Mouse (Mus musculus) kidney, postnatal 0 days (tissue): ENCODE data around the gene Gapdh. TPM values are rescaled to one million over a fixed set of nuclear protein-coding genes. Genes with fewer than 3 reads are reported as not detected.

Experiments used
- ATAC-seq: fragments of 200-750 bp; cut with Nextera tagmentation; replicated peaks from 2 replicates; pipeline ENCODE4 v1.8.0; 2017; ENCODE audit warnings: low read depth, moderate number of reproducible peaks, moderate TSS enrichment, moderate library complexity; ENCODE audit not compliant: low FRiP score
- DNase-seq: peaks from one replicate; pipeline ENCODE4 v3.0.0-alpha.2; 2016; ENCODE audit warnings: low spot score
- H3K27ac ChIP-seq: fragments of 300-500 bp; sonication (generic); 2 replicates; pipeline ENCODE4 v1.5.1; 2014; ENCODE audit warnings: mild to moderate bottlenecking
- H3K27me3 ChIP-seq: fragments of 300-500 bp; sonication (generic); 2 replicates; pipeline ENCODE4 v1.6.1; 2014; ENCODE audit warnings: low read length, mixed read lengths; ENCODE audit not compliant: insufficient read depth
- H3K36me3 ChIP-seq: fragments of 300-500 bp; sonication (generic); 2 replicates; pipeline ENCODE4 v1.6.1; 2014; ENCODE audit warnings: low read length, mixed read lengths; ENCODE audit not compliant: insufficient read depth
- H3K4me1 ChIP-seq: fragments of 300-500 bp; sonication (generic); replicated peaks from 2 replicates; pipeline ENCODE4 v1.6.1; 2014; ENCODE audit warnings: antibody characterized with exemption, low read length, mixed read lengths; ENCODE audit not compliant: insufficient read depth
- H3K4me2 ChIP-seq: fragments of 300-500 bp; sonication (generic); 2 replicates; pipeline ENCODE4 v1.6.1; 2014; ENCODE audit warnings: mild to moderate bottlenecking, low read length, moderate library complexity, mixed read lengths
- H3K4me3 ChIP-seq: fragments of 300-500 bp; sonication (generic); replicated peaks from 2 replicates; pipeline ENCODE4 v1.5.1; 2014; ENCODE audit warnings: low read depth, low read length
- H3K9ac ChIP-seq: fragments of 300-500 bp; sonication (generic); 2 replicates; pipeline ENCODE4 v1.6.1; 2014; ENCODE audit warnings: low read depth, low read length
- H3K9me3 ChIP-seq: fragments of 300-500 bp; sonication (generic); replicated peaks from 2 replicates; pipeline ENCODE4 v1.6.1; 2016; ENCODE audit warnings: low read length, inconsistent platforms, mixed read lengths
- CTCF ChIP-seq: IDR thresholded peaks from 2 replicates; pipeline ENCODE4 v1.5.1; 2016; ENCODE audit warnings: antibody characterized with exemption, low read depth, mild to moderate bottlenecking, moderate library complexity
- WGBS: fragments of 180-500 bp; shearing (Covaris S2); extraction: QIAGEN DNeasy Blood & Tissue Kit; methylation state at CpG from one replicate; pipeline ENCODE4 v1.1.7; 2014; 5-methylcytosine and 5-hydroxymethylcytosine counted together
- polyA plus RNA-seq: library from polyadenylated mRNA; unstranded; fragments of >200 nt; fragmentation: Nextera tagmentation; extraction: Ambion mirVana; gene quantifications from 2 replicates; pipeline ENCODE4 v1.2.1, GENCODE M21; 2015

Gapdh gene
- polyA plus RNA-seq, 1 experiment from 2014 or later = 1,529 TPM

- Histone ChIP-seq H3K4me2 (no peak overlapping the region), H3K27me3 (no peaks in the 10 kb centered on the region), H3K36me3 (peaks cover 22% of the 10 kb centered on the region), H3K4me3 (no peak overlapping the region), H3K9ac (no peak overlapping the region), H3K4me1 (peaks cover 13% of the 10 kb centered on the region), H3K9me3 (no peaks in the 10 kb centered on the region), H3K27ac (no peak overlapping the region)
- no peak for TF ChIP-seq CTCF
- WGBS = 44% methylated on average over 10 of the region's 10 CpGs
- ATAC-seq (no peak), DNase-seq (no peak)
Observed at GRCm38 (mm10) chr6:125160558-125160853, 5.8 kb downstream of the Gapdh start.

DNA sequence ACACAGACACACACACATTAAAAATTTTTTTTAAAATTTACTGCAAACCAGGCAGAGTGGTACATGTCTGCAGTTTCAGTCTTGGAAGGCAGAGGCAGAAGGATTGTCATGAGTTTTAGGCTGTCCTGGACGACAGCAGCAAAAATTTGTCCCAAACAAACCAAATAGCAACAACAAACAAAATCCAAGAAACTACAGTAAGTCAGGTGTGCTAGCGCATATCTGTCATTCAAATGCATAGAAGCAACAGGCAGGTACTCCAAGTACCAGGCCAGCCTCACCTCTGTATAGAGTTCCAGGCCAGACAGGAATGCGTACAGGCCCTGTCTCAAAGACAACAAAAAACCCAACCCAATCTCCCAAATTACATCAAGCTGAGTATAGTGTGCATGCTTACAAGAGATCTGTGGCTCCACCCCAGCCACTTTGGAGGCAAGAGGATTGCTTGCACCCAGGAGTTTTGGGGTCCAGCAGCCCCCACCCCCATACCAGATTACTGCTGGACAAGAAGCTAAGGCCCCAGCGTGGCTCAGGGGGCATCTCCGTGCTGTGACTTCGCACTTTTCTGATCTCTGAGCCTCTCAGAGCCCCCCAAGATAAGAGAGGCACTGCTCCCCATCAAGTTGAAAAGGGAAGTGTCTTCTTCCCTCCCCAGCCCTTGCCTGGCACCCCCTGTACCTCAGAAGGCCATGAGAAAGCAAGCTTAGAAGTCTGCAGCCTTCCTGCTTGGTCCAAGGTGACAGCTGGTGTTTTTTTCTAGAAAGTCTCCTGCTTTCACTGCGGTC, 6.3 kb downstream of the Gapdh start:
- no peak for TF ChIP-seq CTCF
- 80% methylated on average over 7 of the region's 7 CpGs for WGBS
- H3K27ac ChIP-seq = no peak overlapping the region
- H3K4me1 ChIP-seq = peaks cover 13% of the 10 kb centered on the region
- H3K36me3 ChIP-seq = peaks cover 22% of the 10 kb centered on the region
- no peak overlapping the region for H3K4me2 ChIP-seq
- no peaks in the 10 kb centered on the region for H3K27me3 ChIP-seq
- DNase-seq (no peak), ATAC-seq (no peak)
- H3K4me3 ChIP-seq = no peak overlapping the region
- no peak overlapping the region for H3K9ac ChIP-seq
- no peaks in the 10 kb centered on the region for H3K9me3 ChIP-seq

DNA sequence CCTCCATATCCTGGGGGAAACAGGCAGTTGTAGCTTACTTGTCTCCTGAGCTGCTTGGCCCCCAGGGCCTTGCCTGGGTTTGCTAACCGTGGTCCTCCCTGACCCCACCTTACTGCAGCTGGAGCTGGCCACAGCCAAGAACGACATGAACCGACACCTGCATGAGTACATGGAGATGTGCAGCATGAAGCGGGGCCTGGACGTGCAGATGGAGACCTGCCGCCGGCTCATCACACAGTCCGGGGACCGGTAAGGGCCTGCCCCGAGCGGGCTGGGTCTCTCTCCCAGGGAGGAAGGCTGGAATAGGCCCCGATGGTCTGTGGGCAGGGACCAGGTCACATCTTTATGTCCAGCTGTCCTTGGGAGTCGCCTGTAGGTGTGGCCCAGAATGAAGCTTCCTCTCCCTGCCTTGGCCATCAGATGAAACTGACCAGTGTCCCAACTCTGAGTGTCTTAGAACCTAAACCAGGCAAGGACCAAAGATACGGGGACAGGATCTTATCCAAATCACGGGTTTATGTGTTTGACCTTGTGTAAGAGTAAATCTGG, 7.2 kb downstream of the Gapdh start:
- Histone ChIP-seq H3K4me3 (no peak overlapping the region), H3K27ac (no peak overlapping the region), H3K4me1 (peaks cover 8% of the 10 kb centered on the region), H3K4me2 (no peak overlapping the region), H3K9ac (no peak overlapping the region), H3K36me3 (peaks cover 20% of the 10 kb centered on the region), H3K9me3 (no peaks in the 10 kb centered on the region), H3K27me3 (no peaks in the 10 kb centered on the region)
- ATAC-seq = no peak
- WGBS = 75% methylated on average over 15 of the region's 15 CpGs
- no peak for TF ChIP-seq CTCF
- DNase-seq = no peak

GRCm38 (mm10) chr6:125156903-125157614, 9.2 kb downstream of the Gapdh start:
- no peak overlapping the region for H3K4me2 ChIP-seq
- H3K9ac ChIP-seq = no peak overlapping the region
- 0 out of 2 replicates have a peak, but pooled peaks cover 4% of the 10 kb centered on the region for H3K4me1 ChIP-seq
- peaks cover 16% of the 10 kb centered on the region; the same call in 1 of the 2 replicates for H3K36me3 ChIP-seq
- ATAC-seq (no peak), DNase-seq (peak; percentile 44)
- 36% methylated on average over 7 of the region's 7 CpGs for WGBS
- no peak overlapping the region for H3K27ac ChIP-seq
- no peaks in the 10 kb centered on the region for H3K27me3 ChIP-seq
- no peak for TF ChIP-seq CTCF
- no peak overlapping the region for H3K4me3 ChIP-seq
- H3K9me3 ChIP-seq = no peaks in the 10 kb centered on the region

DNA sequence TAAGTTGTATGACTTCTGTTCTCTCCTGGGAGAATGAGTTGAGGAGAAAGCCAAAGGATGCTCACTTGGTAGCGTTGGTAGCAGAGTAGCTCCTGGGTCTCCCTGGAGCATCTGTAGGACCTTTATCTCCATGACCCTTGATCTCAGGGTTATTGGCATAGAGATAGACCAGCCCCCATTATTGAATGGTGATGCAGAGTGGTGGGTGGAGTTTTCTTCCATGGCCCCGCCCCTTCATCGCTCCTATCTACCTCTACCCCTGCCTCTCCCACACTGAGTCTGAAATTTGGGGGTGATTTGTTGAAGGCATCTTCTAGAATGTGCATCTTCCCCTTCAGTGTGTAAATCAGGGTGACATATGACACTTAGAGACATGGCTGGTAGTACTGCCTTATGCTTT, 9.8 kb downstream of the Gapdh start:
- WGBS = 89% methylated on average over 3 of the region's 3 CpGs
- Histone ChIP-seq H3K9ac (no peak overlapping the region), H3K4me2 (no peak overlapping the region), H3K27me3 (no peaks in the 10 kb centered on the region), H3K36me3 (peaks cover 14% of the 10 kb centered on the region; the same call in 1 of the 2 replicates), H3K4me1 (0 out of 2 replicates have a peak, but pooled peaks cover 4% of the 10 kb centered on the region), H3K4me3 (no peak overlapping the region), H3K9me3 (no peaks in the 10 kb centered on the region), H3K27ac (no peak overlapping the region)
- no peak for TF ChIP-seq CTCF
- no peak for DNase-seq
- no peak for ATAC-seq

DNA sequence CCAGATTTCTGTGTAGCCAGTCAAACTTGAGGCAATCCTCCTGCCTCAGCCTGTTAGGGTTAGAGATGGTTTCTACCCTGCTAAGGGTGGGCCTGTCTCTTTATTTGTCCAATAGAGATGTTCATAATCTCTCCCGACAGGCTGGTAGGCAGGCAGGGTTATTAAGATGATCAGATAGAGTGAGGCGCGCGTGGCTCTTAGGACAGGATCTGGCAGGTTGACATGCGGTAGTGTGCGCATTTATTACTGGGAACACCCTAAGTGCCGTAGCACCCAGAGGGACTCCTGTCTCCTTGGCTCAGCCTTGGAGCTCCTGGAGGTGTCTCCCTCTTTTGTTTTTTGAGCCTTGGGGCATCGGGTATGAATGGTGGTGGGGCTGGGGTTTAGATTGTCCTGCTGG, 11.0 kb downstream of the Gapdh start:
- no peaks in the 10 kb centered on the region for H3K4me1 ChIP-seq
- DNase-seq (no peak), ATAC-seq (no peak)
- peaks cover 11% of the 10 kb centered on the region; the same call in 1 of the 2 replicates for H3K36me3 ChIP-seq
- TF ChIP-seq CTCF = no peak
- H3K4me2 ChIP-seq = no peak overlapping the region
- WGBS = 80% methylated on average over 8 of the region's 8 CpGs
- H3K27ac ChIP-seq = no peak overlapping the region
- no peak overlapping the region for H3K4me3 ChIP-seq
- H3K9ac ChIP-seq = no peak overlapping the region
- H3K27me3 ChIP-seq = no peaks in the 10 kb centered on the region
- no peaks in the 10 kb centered on the region for H3K9me3 ChIP-seq
